Mouse (Mus musculus) effector memory CD4-positive, alpha-beta T cell, adult 5 months (primary cell): ENCODE results near the gene Kctd10. TPM values are rescaled to one million over a fixed set of nuclear protein-coding genes. Genes with fewer than 3 reads are reported as not detected.

ENCODE experiments used
- polyA plus RNA-seq: library from polyadenylated mRNA; unstranded; fragments of 100-300 nt; shearing (Covaris generic); gene quantifications from one replicate; pipeline ENCODE4 v1.2.1, GENCODE M21; 2017

Kctd10 gene
- polyA plus RNA-seq: 198 TPM

GRCm38 (mm10) chr5:114380209-114381012 lies at the start of gene Kctd10, which contains the start of gene Ube3b:
Gene Kctd10, minus strand, starts transcription at chr5:114380508.
Gene Ube3b, plus strand, starts transcription at chr5:114380607.

Other genes with a start within 250 kb of the Kctd10 start
- 0.77 TPM for gene Acacb, start 234.0 kb downstream of the Kctd10 start, polyA plus RNA-seq
- gene Foxn4, start 106.7 kb downstream of the Kctd10 start, polyA plus RNA-seq: not detected
- gene Myo1h, start 91.3 kb downstream of the Kctd10 start, polyA plus RNA-seq: 2.8 TPM
- 47.5 TPM for gene Ube3b, start 99 bp upstream of the Kctd10 start, polyA plus RNA-seq
- gene Mmab, start 63.6 kb upstream of the Kctd10 start, polyA plus RNA-seq: 7.6 TPM
- gene Mvk, start 63.8 kb upstream of the Kctd10 start, polyA plus RNA-seq: 26.4 TPM
- 1.6 TPM for gene Fam222a, start 187.5 kb upstream of the Kctd10 start, polyA plus RNA-seq